Mouse (Mus musculus) heart, embryonic 14.5 days (tissue): Measurements from ENCODE around the gene Ttyh1. TPM values are rescaled to one million over a fixed set of nuclear protein-coding genes. Genes with fewer than 3 reads are reported as not detected.

Experiments
- ATAC-seq: fragments of 200-750 bp; cut with Nextera tagmentation; 2 replicates; pipeline ENCODE4 v1.8.0; 2017; ENCODE audit warnings: low read depth, moderate TSS enrichment; ENCODE audit not compliant: insufficient number of reproducible peaks, insufficient read depth, low FRiP score
- H3K27ac ChIP-seq, 2 experiments: fragments of 200-500 bp in 1 of 2; fragments of 300-500 bp in 1 of 2; sonication (generic) in 1 of 2; replicated peaks in 1 of 2; 2 replicates each; pipeline ENCODE4 v1.5.1; 2012 to 2014; ENCODE audit warnings: low read depth in 2 of 2, low read length in 2 of 2, control low read depth in 1 of 2, mild to moderate bottlenecking in 1 of 2, mixed read lengths in 1 of 2; ENCODE audit not compliant: control insufficient read depth in 1 of 2, insufficient read depth in 1 of 2
- H3K27me3 ChIP-seq: fragments of 300-500 bp; sonication (generic); 2 replicates; pipeline ENCODE4 v1.6.1; 2014; ENCODE audit warnings: mild to moderate bottlenecking, low read length, control low read depth; ENCODE audit not compliant: control insufficient read depth, insufficient read depth
- H3K36me3 ChIP-seq: fragments of 300-500 bp; sonication (generic); 2 replicates; pipeline ENCODE4 v1.6.1; 2014; ENCODE audit warnings: mild to moderate bottlenecking, control low read depth, low read length, mixed read lengths; ENCODE audit not compliant: control insufficient read depth, insufficient read depth
- H3K4me1 ChIP-seq, 2 experiments: fragments of 200-500 bp in 1 of 2; fragments of 300-500 bp in 1 of 2; sonication (generic) in 1 of 2; 2 replicates each; pipeline ENCODE4 v1.6.1; 2012 to 2014; ENCODE audit warnings: low read length in 2 of 2, control low read depth in 1 of 2, mixed read lengths in 1 of 2; ENCODE audit not compliant: control insufficient read depth in 2 of 2, insufficient read depth in 2 of 2
- H3K4me2 ChIP-seq: fragments of 300-500 bp; sonication (generic); 2 replicates; pipeline ENCODE4 v1.6.1; 2014; ENCODE audit warnings: mild to moderate bottlenecking, low read length
- H3K4me3 ChIP-seq, 2 experiments: fragments of 200-500 bp in 1 of 2; fragments of 300-500 bp in 1 of 2; sonication (generic) in 1 of 2; 2 replicates each; pipeline ENCODE4 v1.5.1; 2012 to 2014; ENCODE audit warnings: low read length in 2 of 2, mild to moderate bottlenecking in 2 of 2, control low read depth in 1 of 2, low read depth in 1 of 2, moderate library complexity in 1 of 2; ENCODE audit not compliant: control insufficient read depth in 1 of 2, insufficient read depth in 1 of 2
- H3K9ac ChIP-seq: fragments of 300-500 bp; sonication (generic); 2 replicates; pipeline ENCODE4 v1.6.1; 2014; ENCODE audit warnings: mild to moderate bottlenecking, low read length
- H3K9me3 ChIP-seq: fragments of 300-500 bp; sonication (generic); 2 replicates; pipeline ENCODE4 v1.6.1; 2016; ENCODE audit warnings: low read length, control low read depth; ENCODE audit not compliant: control insufficient read depth
- WGBS: fragments of 180-500 bp; shearing (Covaris S2); extraction: QIAGEN DNeasy Blood & Tissue Kit; methylation state at CpG from one replicate; pipeline ENCODE4 v1.1.7; 2014; 5-methylcytosine and 5-hydroxymethylcytosine counted together
- polyA plus RNA-seq: library from polyadenylated mRNA; unstranded; fragments of >200 nt; fragmentation: Nextera tagmentation; extraction: Ambion mirVana; gene quantifications from 2 replicates; pipeline ENCODE4 v1.2.1, GENCODE M21; 2014

The Ttyh1 gene
- polyA plus RNA-seq, 1 experiment from 2014 or later: 0.72 TPM

GRCm38 (mm10) chr7:4124315-4124759, 5.1 kb downstream of the Ttyh1 start:
- WGBS: under 1% methylated on average over 10 of the region's 10 CpGs
- H3K9me3 ChIP-seq: no peaks in the 10 kb centered on the region
- peak; percentile 35; the same call in 1 of the 2 replicates for ATAC-seq

GRCm38 (mm10) chr7:4124856-4125255, 5.6 kb downstream of the Ttyh1 start:
- peaks cover 20% of the 10 kb centered on the region for H3K27me3 ChIP-seq
- no peak overlapping the region for H3K4me3 ChIP-seq
- peaks cover 3 to 4% of the 10 kb centered on the region in 2 experiments; a peak in 2 of 4 replicates for H3K4me1 ChIP-seq
- no peaks in the 10 kb centered on the region for H3K36me3 ChIP-seq
- peak overlapping the region; percentile 19; the same call in 1 of the 2 replicates for H3K4me2 ChIP-seq
- no peak for ATAC-seq
- no peak overlapping the region for H3K9ac ChIP-seq
- H3K27ac ChIP-seq: no peak overlapping the region
- WGBS: 22% methylated on average over 5 of the region's 5 CpGs
- no peaks in the 10 kb centered on the region for H3K9me3 ChIP-seq

More at GRCm38 (mm10) chr7:4124315-4124759, 5.1 kb downstream of the Ttyh1 start:
- Histone ChIP-seq H3K4me2 (peak overlapping the region; percentile 19; the same call in 1 of the 2 replicates), H3K27ac (no peak overlapping the region), H3K9ac (no peak overlapping the region), H3K27me3 (peaks cover 25% of the 10 kb centered on the region), H3K4me3 (no peak overlapping the region), H3K4me1 (peaks cover 3 to 7% of the 10 kb centered on the region in 2 experiments; a peak in 3 of 4 replicates), H3K36me3 (no peaks in the 10 kb centered on the region)

- H3K36me3 ChIP-seq: no peaks in the 10 kb centered on the region
- no peaks in the 10 kb centered on the region for H3K9me3 ChIP-seq
- H3K4me2 ChIP-seq: no peak overlapping the region
- ATAC-seq: no peak
- WGBS: 17% methylated on average over 9 of the region's 9 CpGs
- H3K4me1 ChIP-seq: peaks cover 3 to 4% of the 10 kb centered on the region in 2 experiments; a peak in 2 of 4 replicates
- H3K27ac ChIP-seq: no peak overlapping the region
- peaks cover 16% of the 10 kb centered on the region for H3K27me3 ChIP-seq
- no peak overlapping the region for H3K4me3 ChIP-seq
- H3K9ac ChIP-seq: no peak overlapping the region
Measured at GRCm38 (mm10) chr7:4125306-4125705, 6.1 kb downstream of the Ttyh1 start.

GRCm38 (mm10) chr7:4126992-4127785, 8.0 kb downstream of the Ttyh1 start:
- no peak overlapping the region for H3K4me2 ChIP-seq
- WGBS: 78% methylated on average over 11 of the region's 11 CpGs
- no peak overlapping the region for H3K27ac ChIP-seq
- ATAC-seq: no peak
- no peak overlapping the region for H3K4me3 ChIP-seq
- no peaks in the 10 kb centered on the region for H3K9me3 ChIP-seq
- H3K27me3 ChIP-seq: 0 out of 2 replicates have a peak, but pooled peaks cover 4% of the 10 kb centered on the region
- no peaks in the 10 kb centered on the region for H3K36me3 ChIP-seq
- H3K4me1 ChIP-seq: peaks cover 3 to 15% of the 10 kb centered on the region in 2 experiments; a peak in 3 of 4 replicates
- H3K9ac ChIP-seq: no peak overlapping the region

- Histone ChIP-seq H3K4me2 (no peak overlapping the region), H3K27me3 (no peaks in the 10 kb centered on the region), H3K9ac (no peak overlapping the region), H3K4me1 (peaks cover 3 to 15% of the 10 kb centered on the region in 2 experiments; a peak in 3 of 4 replicates), H3K27ac (no peak overlapping the region), H3K36me3 (no peaks in the 10 kb centered on the region), H3K9me3 (no peaks in the 10 kb centered on the region), H3K4me3 (no peak overlapping the region)
- no peak for ATAC-seq
- WGBS: 71% methylated on average over 4 of the region's 4 CpGs
Measured at GRCm38 (mm10) chr7:4127894-4128293, 8.7 kb downstream of the Ttyh1 start.

- no peaks in the 10 kb centered on the region for H3K9me3 ChIP-seq
- no peaks in the 10 kb centered on the region for H3K27me3 ChIP-seq
- H3K27ac ChIP-seq: no peak overlapping the region
- H3K4me2 ChIP-seq: no peak overlapping the region
- no peaks in the 10 kb centered on the region for H3K36me3 ChIP-seq
- H3K4me1 ChIP-seq: peaks cover 3 to 15% of the 10 kb centered on the region in 2 experiments; a peak in 3 of 4 replicates
- H3K9ac ChIP-seq: no peak overlapping the region
- whole genome bisulfite sequencing: 39% methylated on average over 6 of the region's 6 CpGs
- ATAC-seq: no peak
- H3K4me3 ChIP-seq: no peak overlapping the region
Measured at GRCm38 (mm10) chr7:4128860-4129259, 9.7 kb downstream of the Ttyh1 start.

- peak overlapping the region; percentile 16; the same call in 1 of the 2 replicates for H3K4me2 ChIP-seq
- no peak overlapping the region for H3K4me3 ChIP-seq
- H3K27ac ChIP-seq: no peak overlapping the region
- H3K4me1 ChIP-seq: peaks cover 0 to 17% of the 10 kb centered on the region in 2 experiments; a peak in 2 of 4 replicates
- H3K27me3 ChIP-seq: no peaks in the 10 kb centered on the region
- H3K9me3 ChIP-seq: no peaks in the 10 kb centered on the region
- H3K9ac ChIP-seq: no peak overlapping the region; the same call in 1 of the 2 replicates
- WGBS: 28% methylated on average over 13 of the region's 13 CpGs
- H3K36me3 ChIP-seq: no peaks in the 10 kb centered on the region
- ATAC-seq: peak; percentile 29; the same call in 1 of the 2 replicates
Measured at GRCm38 (mm10) chr7:4130686-4131452, 11.7 kb downstream of the Ttyh1 start.
